Comparison of ENCODE assay signal across 9 mouse cellular contexts in the genomic region with DNA sequence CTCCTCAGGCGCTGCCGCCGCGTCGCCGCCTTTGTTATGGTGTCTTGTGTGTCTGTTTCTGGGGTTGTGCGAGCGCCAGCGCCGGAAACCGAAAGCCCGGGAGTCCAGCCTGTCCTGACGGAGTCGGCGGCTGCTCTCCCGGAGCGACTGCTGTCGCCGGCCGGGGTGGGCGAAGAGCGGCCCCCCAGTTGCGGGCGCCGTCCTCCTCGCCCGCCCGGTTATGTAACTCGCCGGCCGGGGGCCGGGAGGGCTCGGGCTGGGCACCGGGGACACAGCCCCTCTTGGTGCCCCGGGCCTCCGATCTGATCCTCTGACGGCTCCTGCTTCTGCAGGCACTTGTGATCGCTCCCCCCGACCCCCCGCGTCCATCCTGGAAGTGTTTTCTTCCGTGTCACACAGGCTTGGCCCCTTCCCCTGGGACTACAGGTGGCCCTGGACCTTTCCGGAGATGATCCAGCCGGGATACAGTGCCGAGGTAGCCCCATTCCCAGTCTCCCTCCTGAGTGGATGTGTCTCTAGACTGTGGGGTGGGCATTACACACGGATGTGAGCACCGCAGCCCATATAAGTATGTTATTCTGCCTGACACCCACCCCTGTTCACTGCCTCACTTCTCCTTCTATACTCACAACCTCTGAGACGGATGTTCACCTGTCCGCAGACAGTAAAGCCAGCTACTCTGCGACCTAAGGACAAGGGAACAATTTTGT. TPM values are rescaled to one million over a fixed set of nuclear protein-coding genes. Genes with fewer than 3 reads are reported as not detected.
DNase-seq lines count a peak whose midpoint lies in the region; ATAC-seq and TF ChIP-seq lines count a peak whose summit lies in the region.
"Had no signal": no experiment of that assay in that cellular context is flagged by ENCODE, and none has a peak within 500 bp of the region (broad histone marks: within the 10 kb centered on the region; RNA-seq: fewer than 3 reads in every experiment).

No protein-coding gene starts in this region.

- DNase-seq in heart, adult 2 months, result no peak
- no peak for DNase-seq in heart, adult 8-10 months (ENCODE audit: low spot score)
- DNase-seq in ES-CJ7 (ENCODE audit: low read depth, low spot score), result peak; percentile 39
- peak; percentile 73 for DNase-seq in embryonic facial prominence, embryonic 10.5 days (ENCODE audit: low spot score)
- no peak for DNase-seq in adrenal gland, postnatal 36 days

- peak overlapping the region; percentile 88 for H3K9ac ChIP-seq in heart, adult 2 months (ENCODE audit: low read depth, low read length)
- H3K9ac ChIP-seq in hindbrain, embryonic 13.5 days, result peak overlapping the region; percentile 95
- H3K9ac ChIP-seq in liver, embryonic 16.5 days (ENCODE audit: low read depth, low read length), result peak overlapping the region; percentile 96

- peak overlapping the region; percentile 100 for H3K4me3 ChIP-seq in heart, adult 2 months
- peak overlapping the region; percentile 86 for H3K4me3 ChIP-seq in embryonic facial prominence, embryonic 10.5 days
- peak overlapping the region; percentile 89 for H3K4me3 ChIP-seq in hindbrain, embryonic 13.5 days
- peak overlapping the region; percentile 90 for H3K4me3 ChIP-seq in liver, embryonic 16.5 days (ENCODE audit: low read depth, low read length)

- no peaks in the 10 kb centered on the region for H3K9me3 ChIP-seq in embryonic facial prominence, embryonic 10.5 days
- H3K9me3 ChIP-seq in hindbrain, embryonic 13.5 days, result no peaks in the 10 kb centered on the region
- no peaks in the 10 kb centered on the region for H3K9me3 ChIP-seq in liver, embryonic 16.5 days (replicated peaks; ENCODE audit: control insufficient read depth, low read length)

- H3K36me3 ChIP-seq in heart, adult 2 months (ENCODE audit: control insufficient read depth, insufficient read depth, low read length), result no peaks in the 10 kb centered on the region
- peaks cover 28% of the 10 kb centered on the region for H3K36me3 ChIP-seq in embryonic facial prominence, embryonic 10.5 days (replicated peaks)
- no peaks in the 10 kb centered on the region for H3K36me3 ChIP-seq in hindbrain, embryonic 13.5 days
- no peaks in the 10 kb centered on the region for H3K36me3 ChIP-seq in liver, embryonic 16.5 days (ENCODE audit: control insufficient read depth, insufficient read depth)

- peak overlapping the region; percentile 88 for H3K4me2 ChIP-seq in hindbrain, embryonic 13.5 days
- peak overlapping the region; percentile 81 for H3K4me2 ChIP-seq in liver, embryonic 16.5 days (ENCODE audit: low read depth, low read length)

- 2% methylated on average over 50 of the region's 50 CpGs for WGBS in heart, adult 2 months
- 4% methylated on average over 50 of the region's 50 CpGs for WGBS in embryonic facial prominence, embryonic 10.5 days
- WGBS in hindbrain, embryonic 13.5 days, result 4% methylated on average over 40 of the region's 50 CpGs
- 2% methylated on average over 47 of the region's 50 CpGs for WGBS in liver, embryonic 16.5 days (ENCODE audit: insufficient replicate concordance)

- H3K27ac ChIP-seq in heart, adult 2 months, result peak overlapping the region; percentile 70
- H3K27ac ChIP-seq in embryonic facial prominence, embryonic 10.5 days (replicated peaks), result peak overlapping the region; percentile 100
- peak overlapping the region; percentile 90 for H3K27ac ChIP-seq in hindbrain, embryonic 13.5 days
- peak overlapping the region; percentile 87 for H3K27ac ChIP-seq in liver, embryonic 16.5 days (ENCODE audit: low read length)

- TF ChIP-seq POLR2A in heart, adult 2 months (IDR thresholded peaks at IDR 0.05; ENCODE audit: insufficient read depth, low read depth, low read length), result no peak

- ATAC-seq in hindbrain, embryonic 13.5 days (ENCODE audit: low FRiP score), result peak; percentile 67
- ATAC-seq in liver, embryonic 16.5 days (ENCODE audit: low read depth), result peak; percentile 53
- ATAC-seq in neutrophil, adult 5-6 weeks (ENCODE audit: extremely low read depth, insufficient number of reproducible peaks, low FRiP score, poor library complexity, severe bottlenecking), result peak; percentile 29; the same call in 1 of the 2 replicates

- H3K27me3 ChIP-seq in heart, adult 2 months (ENCODE audit: control insufficient read depth, insufficient read depth, low read length), result no peaks in the 10 kb centered on the region
- H3K27me3 ChIP-seq in embryonic facial prominence, embryonic 10.5 days (replicated peaks; ENCODE audit: low read depth, poor library complexity, severe bottlenecking), result no peaks in the 10 kb centered on the region
- no peaks in the 10 kb centered on the region for H3K27me3 ChIP-seq in hindbrain, embryonic 13.5 days
- H3K27me3 ChIP-seq in liver, embryonic 16.5 days (ENCODE audit: control insufficient read depth, insufficient read depth, low read depth, low read length), result no peaks in the 10 kb centered on the region

- no peak for TF ChIP-seq EP300 in heart, adult 2 months (IDR thresholded peaks at IDR 0.05; ENCODE audit: insufficient read depth, low read depth, low read length)

- intact Hi-C loops in heart, adult 2 months (cut with DNase I), result loop anchor here (2.0 to 5.0 kb wide), 2 partner anchors 37 to 74 kb away; partner anchors contain the start of gene Parp1

- peaks cover 4% of the 10 kb centered on the region for H3K4me1 ChIP-seq in heart, adult 2 months (ENCODE audit: control insufficient read depth, insufficient read depth, low read length)
- H3K4me1 ChIP-seq in embryonic facial prominence, embryonic 10.5 days, result peaks cover 48% of the 10 kb centered on the region
- peaks cover 19% of the 10 kb centered on the region for H3K4me1 ChIP-seq in hindbrain, embryonic 13.5 days (replicated peaks)
- H3K4me1 ChIP-seq in liver, embryonic 16.5 days (ENCODE audit: control insufficient read depth, low read depth, low read length), result peaks cover 13% of the 10 kb centered on the region

- no peak for TF ChIP-seq CTCF in heart, adult 2 months (IDR thresholded peaks at IDR 0.05)

- no peaks in the 10 kb centered on the region for H3K79me2 ChIP-seq in heart, adult 2 months (replicated peaks; ENCODE audit: control insufficient read depth, insufficient read depth, low read length)

RNA-seq across cellular contexts. Expression of gene Lin9, which starts 0.7 kb away (rescaled TPM):
- 1 to 10 TPM; 2.2 to 2.4 TPM for total RNA-seq in heart, adult 2 months (2021)
- 1.5 and 2.6 TPM in 2 replicates for polyA plus RNA-seq in heart, adult 2 months (2012; rRNA removed)
- 1 to 10 TPM; 2.1 to 3.5 (median 2.4) TPM for total RNA-seq in heart, adult 8-10 months (2022)
- 23.5 and 25.4 TPM in 2 replicates for polyA plus RNA-seq in embryonic facial prominence, embryonic 10.5 days (2016; fragmentation: Nextera tagmentation; extraction: Ambion mirVana)
- polyA plus RNA-seq in hindbrain, embryonic 13.5 days (2015; fragmentation: Nextera tagmentation; extraction: Ambion mirVana), result 12.2 and 13.8 TPM in 2 replicates
- polyA plus RNA-seq in liver, embryonic 16.5 days (2015; fragmentation: Nextera tagmentation; extraction: Ambion mirVana), result 9.5 and 11.4 TPM in 2 replicates
- 17.0 and 17.7 TPM in 2 replicates for total RNA-seq in neutrophil, adult 5-6 weeks (2017)
- 1 to 10 TPM; 5.0 to 6.9 TPM for total RNA-seq in adrenal gland, postnatal 36 days (2021)

RNA-seq across cellular contexts. Expression of gene Mixl1, which starts 55.2 kb away (rescaled TPM):
- total RNA-seq in heart, adult 2 months (2021), result not detected
- not detected in 2 replicates for polyA plus RNA-seq in heart, adult 2 months (2012; rRNA removed)
- not detected for total RNA-seq in heart, adult 8-10 months (2022)
- polyA plus RNA-seq in embryonic facial prominence, embryonic 10.5 days (2016; fragmentation: Nextera tagmentation; extraction: Ambion mirVana), result 0.33 and 0.77 TPM in 2 replicates
- 0.08 TPM in 1 of 2 replicates, not detected in the other for polyA plus RNA-seq in hindbrain, embryonic 13.5 days (2015; fragmentation: Nextera tagmentation; extraction: Ambion mirVana)
- polyA plus RNA-seq in liver, embryonic 16.5 days (2015; fragmentation: Nextera tagmentation; extraction: Ambion mirVana), result 0.18 and 0.27 TPM in 2 replicates
- total RNA-seq in neutrophil, adult 5-6 weeks (2017), result 0.12 TPM in 1 of 2 replicates, not detected in the other
- not detected for total RNA-seq in adrenal gland, postnatal 36 days (2021)
- total RNA-seq: left cerebral cortex, adult 18-20 months had no signal

Comparison
In these comparisons a context has a peak if more than half of its experiments do, and no peak if none do; other contexts are left out.
1. DNase-seq: peak in ES-CJ7 (single experiment) and embryonic facial prominence, embryonic 10.5 days (single experiment); none in heart, adult 2 months (0 of 2), heart, adult 8-10 months (single experiment) and adrenal gland, postnatal 36 days (0 of 2).
2. Peak in every context shown above with its lines, with median percentiles within 50 percentile points of each other: H3K27ac ChIP-seq, H3K4me3 ChIP-seq, H3K9ac ChIP-seq and ATAC-seq.